In the genomic region with DNA sequence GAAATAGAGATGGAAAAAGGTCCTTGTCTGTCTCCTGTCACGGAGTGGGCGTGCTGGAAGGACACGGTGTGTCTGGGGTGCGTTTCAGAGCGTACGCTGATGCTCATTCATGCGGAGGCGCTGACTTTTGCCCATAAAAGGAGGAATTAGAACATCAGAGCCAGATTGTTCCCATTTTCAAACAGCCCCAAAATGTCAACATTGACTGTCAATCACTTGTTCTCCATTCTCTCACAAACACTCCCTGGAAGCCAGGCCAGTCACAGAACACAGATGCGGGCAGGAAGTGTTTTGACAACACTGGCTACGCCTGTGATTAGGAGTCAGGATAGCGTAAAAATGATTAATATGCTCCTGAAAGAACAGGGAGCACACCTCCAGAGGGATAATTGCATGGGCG, we compare ENCODE assay signal across 14 mouse cellular contexts.
A peak's percentile ranks its signal among the peaks of the same experiment; 100 is the strongest.
DNase-seq lines count a peak whose midpoint lies in the region; ATAC-seq and TF ChIP-seq lines count a peak whose summit lies in the region.
"Had no signal": no experiment of that assay in that cellular context is flagged by ENCODE, and none has a peak within 500 bp of the region (broad histone marks: within the 10 kb centered on the region; RNA-seq: fewer than 3 reads in every experiment).

No protein-coding gene starts in this region.

- H3K27me3 ChIP-seq in kidney, postnatal 0 days (ENCODE audit: insufficient read depth, low read length), result no peaks in the 10 kb centered on the region
- peaks cover 10% of the 10 kb centered on the region; the same call in 1 of the 2 replicates for H3K27me3 ChIP-seq in forebrain, postnatal 0 days (ENCODE audit: insufficient read depth, low read length)

- no peak overlapping the region for H3K9ac ChIP-seq in kidney, postnatal 0 days (ENCODE audit: low read depth, low read length)
- no peak overlapping the region for H3K9ac ChIP-seq in forebrain, postnatal 0 days

- intact Hi-C loops in left cerebral cortex, postnatal 14 days (cut with DNase I), result no loop called here

- no peaks in the 10 kb centered on the region for H3K36me3 ChIP-seq in kidney, postnatal 0 days (ENCODE audit: insufficient read depth, low read length)
- no peaks in the 10 kb centered on the region for H3K36me3 ChIP-seq in forebrain, postnatal 0 days (ENCODE audit: insufficient read depth)
- H3K36me3 ChIP-seq: heart, embryonic 10.5 days had no signal

- 26% methylated on average over 12 of the region's 12 CpGs for WGBS in kidney, postnatal 0 days
- WGBS in forebrain, postnatal 0 days, result 14% methylated on average over 12 of the region's 12 CpGs

- no peak overlapping the region for H3K4me3 ChIP-seq in kidney, postnatal 0 days (replicated peaks; ENCODE audit: low read depth, low read length)
- no peak overlapping the region for H3K4me3 ChIP-seq in forebrain, postnatal 0 days (ENCODE audit: low read depth, low read length)
- H3K4me3 ChIP-seq: heart, embryonic 10.5 days; myocyte had no signal

- no peak overlapping the region for H3K27ac ChIP-seq in kidney, postnatal 0 days
- H3K27ac ChIP-seq in forebrain, postnatal 0 days (ENCODE audit: low read depth, low read length), result no peak overlapping the region
- H3K27ac ChIP-seq: heart, embryonic 10.5 days had no signal

- no peaks in the 10 kb centered on the region for H3K9me3 ChIP-seq in kidney, postnatal 0 days (replicated peaks; ENCODE audit: low read length)
- no peaks in the 10 kb centered on the region for H3K9me3 ChIP-seq in forebrain, postnatal 0 days (ENCODE audit: low read length)
- H3K9me3 ChIP-seq: heart, embryonic 10.5 days had no signal

- H3K4me2 ChIP-seq in kidney, postnatal 0 days (ENCODE audit: low read length), result peak overlapping the region; percentile 19; the same call in 1 of the 2 replicates
- H3K4me2 ChIP-seq in forebrain, postnatal 0 days (ENCODE audit: low read depth), result no peak overlapping the region

- H3K4me1 ChIP-seq in kidney, postnatal 0 days (replicated peaks; ENCODE audit: insufficient read depth, low read length), result no peaks in the 10 kb centered on the region
- no peaks in the 10 kb centered on the region for H3K4me1 ChIP-seq in forebrain, postnatal 0 days (ENCODE audit: insufficient read depth)
- H3K4me1 ChIP-seq: heart, embryonic 10.5 days had no signal

- no peak for DNase-seq in kidney, postnatal 0 days (ENCODE audit: low spot score)
- DNase-seq in kidney, postnatal 36 days, result no peak
- DNase-seq in forebrain, postnatal 0 days, result no peak
- peak; percentile 20 for DNase-seq in layer of hippocampus, adult 9-11 months
- DNase-seq in lung, postnatal 4 days, result peak; percentile 32 to 46
- DNase-seq in left cerebral cortex, postnatal 14 days (ENCODE audit: low spot score in 2 of 2), result no peak
- DNase-seq in heart, postnatal 4 days, result no peak
- DNase-seq: cerebellum, adult 8-10 months; embryo, embryonic 11 days; kidney, postnatal 25 days; thymus, postnatal 14 days had no signal

- no peak for ATAC-seq in kidney, postnatal 0 days (replicated peaks; ENCODE audit: low FRiP score, low read depth)
- ATAC-seq in forebrain, postnatal 0 days, result peak; percentile 40; the same call in 1 of the 2 replicates
- ATAC-seq: activated CD4-positive, CD25-positive, alpha-beta regulatory T cell, adult 4 months had no signal

- TF ChIP-seq CTCF in kidney, postnatal 0 days (IDR thresholded peaks at IDR 0.05; ENCODE audit: low read depth), result no peak
- no peak for TF ChIP-seq CTCF in forebrain, postnatal 0 days (IDR thresholded peaks at IDR 0.05; ENCODE audit: low read depth)

Comparison
In these comparisons a context has a peak if more than half of its experiments do, and no peak if none do; other contexts are left out.
1. DNase-seq: peak in layer of hippocampus, adult 9-11 months (single experiment) and lung, postnatal 4 days (2 of 2); none in kidney, postnatal 0 days (single experiment), kidney, postnatal 36 days (0 of 2), forebrain, postnatal 0 days (single experiment), left cerebral cortex, postnatal 14 days (0 of 2) and heart, postnatal 4 days (single experiment).